Mouse (Mus musculus) T-cell, adult 2 months (primary cell): ENCODE measurements around the gene Antxr1.
A peak's percentile ranks its signal among the peaks of the same experiment; 100 is the strongest.

ENCODE experiments used
- DNase-seq: peaks from one replicate; pipeline ENCODE4 v3.0.0; 2022; ENCODE audit warnings: low spot score

The Antxr1 gene

GRCm38 (mm10) chr6:87184418-87184817 is 151.2 kb downstream of the Antxr1 start:
- no peak for DNase-seq

- DNase-seq: no peak
Measured at GRCm38 (mm10) chr6:87183981-87184380, 151.6 kb downstream of the Antxr1 start.

- DNase-seq: no peak
Measured at GRCm38 (mm10) chr6:87183159-87183558, 152.5 kb downstream of the Antxr1 start.

GRCm38 (mm10) chr6:87182736-87183135 is 152.9 kb downstream of the Antxr1 start:
- no peak for DNase-seq

- DNase-seq: no peak
Measured at GRCm38 (mm10) chr6:87171461-87171860, 164.2 kb downstream of the Antxr1 start.

GRCm38 (mm10) chr6:87170875-87171274 is 164.7 kb downstream of the Antxr1 start:
- no peak for DNase-seq

GRCm38 (mm10) chr6:87170277-87170676 is 165.3 kb downstream of the Antxr1 start:
- no peak for DNase-seq

GRCm38 (mm10) chr6:87168021-87168420 is 167.6 kb downstream of the Antxr1 start:
- no peak for DNase-seq

- DNase-seq: no peak
Measured at GRCm38 (mm10) chr6:87166673-87167305, 168.8 kb downstream of the Antxr1 start.

- no peak for DNase-seq
Measured at GRCm38 (mm10) chr6:87165536-87166311, 169.9 kb downstream of the Antxr1 start.

GRCm38 (mm10) chr6:87161391-87162263 is 174.0 kb downstream of the Antxr1 start:
- DNase-seq: no peak

- no peak for DNase-seq
Measured at GRCm38 (mm10) chr6:87160196-87160595, 175.4 kb downstream of the Antxr1 start.

- no peak for DNase-seq
Measured at GRCm38 (mm10) chr6:87158062-87158623, 177.5 kb downstream of the Antxr1 start.

- no peak for DNase-seq
Measured at GRCm38 (mm10) chr6:87153836-87154235, 181.8 kb downstream of the Antxr1 start.

- no peak for DNase-seq
Measured at GRCm38 (mm10) chr6:87153231-87153580, 182.4 kb downstream of the Antxr1 start.

- peak; percentile 88 for DNase-seq
Measured at GRCm38 (mm10) chr6:87152461-87153230, 183.0 kb downstream of the Antxr1 start.

GRCm38 (mm10) chr6:87151427-87151826 is 184.2 kb downstream of the Antxr1 start:
- DNase-seq: no peak

- no peak for DNase-seq
Measured at GRCm38 (mm10) chr6:87150471-87150870, 185.2 kb downstream of the Antxr1 start.

GRCm38 (mm10) chr6:87147921-87148320 is 187.7 kb downstream of the Antxr1 start:
- no peak for DNase-seq

- no peak for DNase-seq
Measured at GRCm38 (mm10) chr6:87143594-87143993, 192.0 kb downstream of the Antxr1 start.

- DNase-seq: no peak
Measured at GRCm38 (mm10) chr6:87142239-87142638, 193.4 kb downstream of the Antxr1 start.
